Mouse (Mus musculus): Measurements from ENCODE around the gene 6330403K07Rik. TPM values are rescaled to one million over a fixed set of nuclear protein-coding genes. Genes with fewer than 3 reads are reported as not detected.

6330403K07Rik gene
- polyA plus RNA-seq, 1 experiment from 2014 or later: 35.8 TPM

DNA sequence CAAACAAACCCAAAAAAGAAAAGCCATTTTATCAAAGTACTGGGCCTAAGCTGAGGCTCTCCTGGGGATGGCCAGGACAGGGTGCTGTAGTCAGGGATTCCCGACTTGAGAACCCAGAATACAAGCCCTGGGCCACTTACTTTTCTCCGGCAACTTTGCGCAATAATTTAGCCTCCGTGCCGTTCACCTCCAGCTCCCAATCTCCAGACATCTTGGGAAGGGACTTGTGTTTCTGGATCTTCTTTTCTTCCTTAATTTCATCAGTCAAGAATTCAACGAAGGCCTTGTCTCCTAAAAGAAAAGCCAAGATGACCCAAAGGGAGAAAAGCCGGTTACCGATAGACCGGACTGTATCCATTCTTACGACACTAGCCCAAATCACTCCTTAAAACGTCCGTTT lies 51.3 kb downstream of the 6330403K07Rik start:
- peak overlapping the region; percentile 88 for H3K9ac ChIP-seq
- peak overlapping the region; percentile 85 for H3K4me2 ChIP-seq
- H3K9me3 ChIP-seq: no peaks in the 10 kb centered on the region
- peaks cover 16% of the 10 kb centered on the region for H3K4me1 ChIP-seq
- peaks cover 72% of the 10 kb centered on the region for H3K36me3 ChIP-seq
- 9% methylated on average over 12 of the region's 12 CpGs for WGBS
- H3K27ac ChIP-seq (replicated peaks): no peak overlapping the region
- no peak for ATAC-seq (ENCODE audit: extremely low read depth, insufficient number of reproducible peaks, low FRiP score, low TSS enrichment)
- no peaks in the 10 kb centered on the region for H3K27me3 ChIP-seq (replicated peaks)
- peak overlapping the region; percentile 66 for H3K4me3 ChIP-seq

Other genes with a start within 250 kb of the 6330403K07Rik start
- 0.13 TPM in 1 of 2 replicates, not detected in the other for gene Scimp, start 220.9 kb downstream of the 6330403K07Rik start, polyA plus RNA-seq (2015; fragmentation: Nextera tagmentation; extraction: Ambion mirVana)
- gene Rabep1, start 188.7 kb downstream of the 6330403K07Rik start, polyA plus RNA-seq (2015; fragmentation: Nextera tagmentation; extraction: Ambion mirVana): 28.3 and 31.8 TPM in 2 replicates
- 101 and 112 TPM in 2 replicates for gene Nup88, start 63.5 kb downstream of the 6330403K07Rik start, polyA plus RNA-seq (2015; fragmentation: Nextera tagmentation; extraction: Ambion mirVana)
- 46.6 and 61.5 TPM in 2 replicates for gene Rpain, start 63.3 kb downstream of the 6330403K07Rik start, polyA plus RNA-seq (2015; fragmentation: Nextera tagmentation; extraction: Ambion mirVana)
- gene C1qbp, start 50.5 kb downstream of the 6330403K07Rik start, polyA plus RNA-seq (2015; fragmentation: Nextera tagmentation; extraction: Ambion mirVana): 248 and 269 TPM in 2 replicates
- gene Dhx33, start 29.1 kb downstream of the 6330403K07Rik start, polyA plus RNA-seq (2015; fragmentation: Nextera tagmentation; extraction: Ambion mirVana): 11.3 and 12.6 TPM in 2 replicates
- gene Mis12, start 13.9 kb downstream of the 6330403K07Rik start, polyA plus RNA-seq (2015; fragmentation: Nextera tagmentation; extraction: Ambion mirVana): 22.6 and 24.5 TPM in 2 replicates
- gene Derl2, start 13.7 kb downstream of the 6330403K07Rik start, polyA plus RNA-seq (2015; fragmentation: Nextera tagmentation; extraction: Ambion mirVana): 30.8 and 35.6 TPM in 2 replicates
- not detected in 2 replicates for gene Nlrp1a, start 111.2 kb upstream of the 6330403K07Rik start, polyA plus RNA-seq (2015; fragmentation: Nextera tagmentation; extraction: Ambion mirVana)
- not detected in 2 replicates for gene Nlrp1b, start 197.2 kb upstream of the 6330403K07Rik start, polyA plus RNA-seq (2015; fragmentation: Nextera tagmentation; extraction: Ambion mirVana)